Mouse (Mus musculus) liver, embryonic 15.5 days (tissue): Measurements from ENCODE around the gene Tmed6. TPM values are rescaled to one million over a fixed set of nuclear protein-coding genes. Genes with fewer than 3 reads are reported as not detected.
"Not testable (repeated sequence)": the region's sequence is repeated elsewhere in the genome, so short reads cannot be mapped to it uniquely, and the experiment has no call there.

ENCODE experiments used
- ATAC-seq: fragments of 200-750 bp; cut with Nextera tagmentation; 2 replicates; pipeline ENCODE4 v1.8.0; 2017; ENCODE audit warnings: moderate number of reproducible peaks, mild to moderate bottlenecking, moderate library complexity; ENCODE audit not compliant: insufficient read depth
- H3K27ac ChIP-seq: fragments of 300-500 bp; sonication (generic); replicated peaks from 2 replicates; pipeline ENCODE4 v1.5.1; 2015; ENCODE audit warnings: mild to moderate bottlenecking, inconsistent platforms
- H3K27me3 ChIP-seq: fragments of 300-500 bp; sonication (generic); 2 replicates; pipeline ENCODE4 v1.6.1; 2015; ENCODE audit warnings: mild to moderate bottlenecking, inconsistent platforms
- H3K36me3 ChIP-seq: fragments of 300-500 bp; sonication (generic); replicated peaks from 2 replicates; pipeline ENCODE4 v1.6.1; 2015; ENCODE audit warnings: moderate library complexity, mild to moderate bottlenecking, inconsistent platforms
- H3K4me1 ChIP-seq: fragments of 300-500 bp; sonication (generic); replicated peaks from 2 replicates; pipeline ENCODE4 v1.6.1; 2015; ENCODE audit warnings: inconsistent platforms
- H3K4me2 ChIP-seq: fragments of 300-500 bp; sonication (generic); 2 replicates; pipeline ENCODE4 v1.6.1; 2015; ENCODE audit warnings: moderate library complexity, mild to moderate bottlenecking, inconsistent platforms
- H3K4me3 ChIP-seq: fragments of 300-500 bp; sonication (generic); replicated peaks from 2 replicates; pipeline ENCODE4 v1.5.1; 2015; ENCODE audit warnings: mild to moderate bottlenecking, inconsistent platforms
- H3K9ac ChIP-seq: fragments of 300-500 bp; sonication (generic); 2 replicates; pipeline ENCODE4 v1.6.1; 2015; ENCODE audit warnings: moderate library complexity, mild to moderate bottlenecking, inconsistent platforms
- H3K9me3 ChIP-seq: fragments of 300-500 bp; sonication (generic); replicated peaks from 2 replicates; pipeline ENCODE4 v1.6.1; 2016; ENCODE audit warnings: inconsistent platforms
- WGBS: fragments of 180-500 bp; shearing (Covaris S2); methylation state at CpG from one replicate; pipeline ENCODE4 v1.1.7; 2015; ENCODE audit warnings: mixed read lengths; ENCODE audit not compliant: insufficient replicate concordance; 5-methylcytosine and 5-hydroxymethylcytosine counted together
- polyA plus RNA-seq: library from polyadenylated mRNA; unstranded; fragments of >200 nt; fragmentation: Nextera tagmentation; extraction: Ambion mirVana; gene quantifications from 2 replicates; pipeline ENCODE4 v1.2.1, GENCODE M21; 2015

Tmed6 gene
- polyA plus RNA-seq, 1 experiment from 2014 or later, result 4.1 TPM

DNA sequence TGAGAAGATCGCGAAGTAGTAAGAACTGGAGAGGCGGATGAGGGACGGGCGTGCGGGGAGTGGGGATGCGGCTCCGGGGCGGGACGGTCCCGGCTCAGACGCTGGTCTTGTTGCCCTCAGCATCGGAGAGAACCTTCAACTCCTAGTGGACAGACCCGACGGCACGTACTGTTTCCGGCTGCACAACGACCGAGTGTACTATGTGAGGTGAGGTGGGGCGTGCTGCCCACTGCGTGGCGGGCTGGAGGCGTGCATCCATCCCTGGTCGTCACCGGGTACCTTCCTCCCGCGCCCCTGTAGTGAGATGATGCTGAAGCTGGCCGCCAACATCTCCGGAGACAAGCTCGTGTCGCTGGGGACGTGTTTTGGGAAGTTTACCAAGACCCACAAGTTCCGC is 8.5 kb downstream of the Tmed6 start:
- Histone ChIP-seq H3K4me2 (peak overlapping the region; percentile 81), H3K27me3 (no peaks in the 10 kb centered on the region), H3K4me3 (peak overlapping the region; percentile 100), H3K9ac (peak overlapping the region; percentile 60), H3K4me1 (peaks cover 32% of the 10 kb centered on the region), H3K36me3 (peaks cover 44% of the 10 kb centered on the region), H3K27ac (peak overlapping the region; percentile 89), H3K9me3 (no peaks in the 10 kb centered on the region)
- peak; percentile 40 for ATAC-seq
- WGBS, result under 1% methylated on average over 33 of the region's 33 CpGs

DNA sequence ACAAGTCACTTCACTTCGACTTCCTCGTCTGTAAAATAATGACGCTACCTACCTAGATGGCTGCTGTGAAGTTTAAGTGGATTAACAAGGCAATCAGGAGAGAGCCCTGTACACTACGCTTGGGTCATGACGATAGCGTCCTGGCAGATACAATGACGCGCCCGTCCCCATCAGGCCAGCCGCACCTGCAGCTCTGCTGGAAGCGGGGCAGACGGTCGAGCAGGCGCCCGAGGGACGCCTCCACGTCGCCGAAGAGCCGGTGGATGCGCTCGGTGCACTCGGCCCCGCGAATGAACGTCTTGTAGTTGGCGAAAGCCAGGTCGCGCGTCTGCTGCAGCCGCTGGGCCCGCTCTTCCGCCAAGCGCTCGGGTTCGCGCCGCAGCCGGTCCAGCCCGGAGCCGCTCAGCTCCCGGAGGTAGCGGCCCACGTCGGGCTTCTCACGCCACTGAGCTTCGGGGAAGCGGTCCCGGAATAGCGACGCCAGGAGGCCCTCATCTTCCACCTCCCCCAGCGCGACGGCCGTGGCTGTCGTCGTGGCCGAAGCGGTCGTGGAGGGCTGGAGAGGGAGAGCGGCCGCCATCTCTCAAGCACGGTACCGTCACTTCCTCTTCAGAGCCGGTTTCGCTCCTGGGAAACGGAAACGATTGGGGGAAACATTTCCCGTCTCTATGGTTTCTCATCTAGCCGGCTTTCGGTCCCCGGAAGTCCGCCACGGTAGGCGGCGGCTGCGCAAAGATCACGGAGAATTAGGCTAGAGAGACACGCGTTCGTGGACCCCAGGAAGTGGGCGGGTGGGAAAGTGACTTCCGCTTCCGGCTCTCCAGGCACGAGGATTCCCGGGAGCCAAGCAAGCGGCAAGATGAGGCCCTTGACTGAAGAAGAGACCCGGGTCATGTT is 9.1 kb downstream of the Tmed6 start, which contains the start of the genes Cog8 and Nip7:
Gene Cog8, minus strand, starts transcription at position 614 of the 897 bp plus-strand sequence.
Gene Nip7, plus strand, starts transcription at position 802 of the 897 bp plus-strand sequence.
- WGBS, result under 1% methylated on average over 88 of the region's 88 CpGs
- Histone ChIP-seq H3K4me3 (peak within 1 kb of the TSS; percentile 100), H3K27ac (peak within 1 kb of the TSS; percentile 89), H3K27me3 (no peaks in the 10 kb centered on the region), H3K9me3 (no peaks in the 10 kb centered on the region), H3K4me2 (peak within 1 kb of the TSS; percentile 81), H3K4me1 (peaks cover 32% of the 10 kb centered on the region), H3K9ac (peak within 1 kb of the TSS; percentile 88), H3K36me3 (peaks cover 50% of the 10 kb centered on the region)
- ATAC-seq, result peak; percentile 90

DNA sequence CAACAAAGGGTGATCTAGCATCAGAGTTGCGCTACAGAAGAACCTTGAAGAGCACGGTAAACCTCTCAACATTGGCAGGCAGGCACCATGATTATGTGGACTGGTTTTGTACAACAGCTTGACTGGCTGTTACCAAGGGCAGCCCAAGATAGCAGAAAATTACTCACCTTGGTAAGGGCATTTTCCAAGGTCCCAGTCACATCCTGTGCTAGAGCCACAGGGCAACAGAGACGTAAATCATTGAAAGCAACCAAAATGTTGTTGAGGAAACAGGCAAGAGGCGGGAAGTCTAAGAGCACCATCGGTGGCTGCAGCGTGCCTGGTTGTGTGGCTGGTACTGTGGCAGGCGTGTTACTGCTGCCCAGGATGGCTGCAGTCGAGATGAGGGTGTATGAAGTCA is 13.4 kb downstream of the Tmed6 start:
- no peak overlapping the region for H3K9ac ChIP-seq
- ATAC-seq, result no peak
- H3K27ac ChIP-seq, result no peak overlapping the region
- WGBS, result 87% methylated on average over 8 of the region's 8 CpGs
- H3K4me1 ChIP-seq, result peaks cover 45% of the 10 kb centered on the region
- H3K4me2 ChIP-seq, result no peak overlapping the region
- H3K27me3 ChIP-seq, result no peaks in the 10 kb centered on the region
- H3K9me3 ChIP-seq, result no peaks in the 10 kb centered on the region
- peaks cover 63% of the 10 kb centered on the region for H3K36me3 ChIP-seq
- no peak overlapping the region for H3K4me3 ChIP-seq

DNA sequence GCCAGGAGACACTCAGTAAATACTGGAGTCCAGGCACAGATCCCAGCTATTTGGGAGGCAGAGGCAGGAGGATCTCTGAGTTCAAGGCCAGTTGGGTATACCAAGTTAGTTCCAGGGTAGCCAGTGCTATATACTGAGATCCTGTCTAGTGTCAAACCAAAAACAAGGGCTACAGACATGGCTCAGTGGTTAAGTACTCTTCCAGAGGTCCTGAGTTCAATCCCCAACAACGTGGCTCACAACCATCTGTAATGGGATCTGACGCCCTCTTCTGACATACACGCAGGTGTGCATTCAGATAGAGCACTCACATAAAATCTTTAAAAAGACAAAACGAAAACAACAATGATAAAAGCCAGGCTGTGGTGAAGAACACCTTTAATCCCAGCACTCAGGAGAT is 16.0 kb downstream of the Tmed6 start:
- Histone ChIP-seq H3K4me3 (peak overlapping the region; percentile 73; the same call in 1 of the 2 replicates), H3K4me2 (peak overlapping the region; percentile 90), H3K9me3 (no peaks in the 10 kb centered on the region), H3K9ac (no peak overlapping the region), H3K27me3 (no peaks in the 10 kb centered on the region), H3K36me3 (peaks cover 82% of the 10 kb centered on the region), H3K4me1 (peaks cover 32% of the 10 kb centered on the region), H3K27ac (peak overlapping the region; percentile 83; the same call in 1 of the 2 replicates)
- 75% methylated on average over 4 of the region's 4 CpGs for WGBS
- ATAC-seq, result no peak

DNA sequence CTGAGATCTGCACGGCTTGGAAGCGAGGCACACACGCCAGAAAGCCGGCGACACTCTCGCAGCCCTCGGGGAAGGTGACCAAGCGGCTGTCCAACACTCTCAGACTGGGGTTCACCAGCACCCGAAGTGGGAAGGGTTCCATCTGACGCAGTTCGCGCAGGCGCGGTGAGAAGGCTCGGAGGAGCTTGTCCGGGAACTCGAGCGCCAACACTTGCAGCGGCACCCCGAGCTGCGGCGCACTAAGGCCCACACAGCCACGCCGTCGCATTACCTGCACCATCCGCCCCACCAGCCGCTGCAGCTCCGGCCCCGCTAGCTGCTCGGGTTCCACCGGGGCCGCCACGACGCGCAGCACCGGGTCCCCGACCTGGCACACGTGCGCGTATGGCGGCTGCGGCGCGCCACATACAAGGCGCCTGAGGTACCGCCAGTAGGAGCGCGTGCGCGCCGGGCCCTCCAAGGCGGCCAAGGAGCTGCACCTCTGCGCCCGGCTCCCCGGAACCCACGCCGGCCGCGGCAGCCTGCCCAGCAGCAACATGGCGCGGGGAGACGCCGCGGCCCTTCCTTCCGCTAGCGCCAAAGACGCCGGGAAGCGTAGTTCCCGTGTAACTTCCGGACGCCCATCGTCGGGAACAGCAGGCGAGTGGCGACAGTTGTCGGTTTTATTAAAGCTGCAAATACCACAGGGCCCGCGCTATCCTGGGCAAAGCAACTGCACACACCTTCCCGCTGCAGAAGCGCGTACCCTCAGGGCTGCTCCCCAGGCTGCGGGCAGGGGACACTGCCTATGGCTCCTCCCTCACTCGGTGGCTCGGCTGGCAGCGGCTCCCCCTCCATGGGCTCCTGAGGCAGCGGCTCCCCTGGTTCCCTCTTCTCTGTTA is 17.1 kb downstream of the Tmed6 start, which contains the start of gene Pdf:
Gene Pdf, minus strand, starts transcription at position 554 of the 881 bp plus-strand sequence.
- H3K4me3 ChIP-seq, result peak within 1 kb of the TSS; percentile 73
- under 1% methylated on average over 87 of the region's 87 CpGs for WGBS

DNA sequence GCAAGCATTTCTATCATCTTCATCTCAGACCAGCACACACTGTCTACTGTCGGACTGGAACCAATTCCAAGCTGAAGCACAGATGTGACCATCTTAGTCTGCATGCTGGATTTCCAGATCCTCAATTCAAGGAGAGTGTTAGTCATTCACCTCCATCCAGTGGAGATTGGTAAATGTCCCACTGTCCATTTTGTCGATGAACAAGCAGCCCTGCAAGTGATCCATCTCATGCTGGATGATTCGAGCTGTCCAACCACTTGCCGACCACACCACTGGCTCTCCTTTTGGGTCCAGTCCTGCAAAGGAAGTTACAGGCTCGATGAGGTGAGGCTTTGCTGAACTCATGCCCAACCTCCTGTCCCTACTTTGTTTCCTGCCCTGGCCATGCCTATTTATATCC is 18.5 kb downstream of the Tmed6 start:
- ATAC-seq, result no peak
- Histone ChIP-seq H3K4me2 (peak overlapping the region; percentile 90), H3K9ac (no peak overlapping the region), H3K9me3 (no peaks in the 10 kb centered on the region), H3K4me3 (no peak overlapping the region), H3K27me3 (no peaks in the 10 kb centered on the region), H3K27ac (no peak overlapping the region), H3K36me3 (peaks cover 82% of the 10 kb centered on the region), H3K4me1 (peaks cover 32% of the 10 kb centered on the region)
- 65% methylated on average over 5 of the region's 5 CpGs for WGBS

More for the DNA sequence above, 17.1 kb downstream of the Tmed6 start, which contains the start of gene Pdf:
- H3K27me3 ChIP-seq, result no peaks in the 10 kb centered on the region
- peak within 1 kb of the TSS; percentile 70 for H3K9ac ChIP-seq
- peak within 1 kb of the TSS; percentile 83 for H3K27ac ChIP-seq
- no peaks in the 10 kb centered on the region for H3K9me3 ChIP-seq
- H3K36me3 ChIP-seq, result peaks cover 82% of the 10 kb centered on the region
- H3K4me2 ChIP-seq, result peak within 1 kb of the TSS; percentile 90
- peak; percentile 75 for ATAC-seq
- peaks cover 32% of the 10 kb centered on the region for H3K4me1 ChIP-seq

DNA sequence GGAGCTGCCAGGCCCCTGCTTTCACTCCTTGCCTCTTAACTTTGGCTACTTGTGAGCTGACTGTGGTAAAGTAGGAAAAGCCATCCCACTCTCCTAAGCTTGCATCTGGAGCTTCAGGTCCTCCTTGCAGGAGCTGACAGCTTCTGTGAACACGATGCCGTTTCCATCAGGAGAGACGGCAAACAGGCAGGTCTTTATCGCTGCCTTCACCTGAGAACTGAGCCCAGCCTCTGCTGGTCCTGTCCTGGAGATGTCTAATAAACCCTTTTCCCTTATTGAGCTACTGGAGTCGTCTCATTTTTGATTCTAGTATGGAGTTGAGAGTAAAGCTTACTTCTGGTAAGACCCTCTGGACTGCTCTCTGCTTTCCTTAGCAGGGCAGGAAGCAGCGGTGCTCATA is 20.0 kb downstream of the Tmed6 start:
- no peaks in the 10 kb centered on the region for H3K9me3 ChIP-seq
- no peak for ATAC-seq
- no peak overlapping the region for H3K9ac ChIP-seq
- H3K4me1 ChIP-seq, result peaks cover 32% of the 10 kb centered on the region
- no peaks in the 10 kb centered on the region for H3K27me3 ChIP-seq
- H3K4me3 ChIP-seq, result no peak overlapping the region
- H3K36me3 ChIP-seq, result peaks cover 82% of the 10 kb centered on the region
- no peak overlapping the region for H3K27ac ChIP-seq
- H3K4me2 ChIP-seq, result no peak overlapping the region
- 85% methylated on average over 6 of the region's 6 CpGs for WGBS

DNA sequence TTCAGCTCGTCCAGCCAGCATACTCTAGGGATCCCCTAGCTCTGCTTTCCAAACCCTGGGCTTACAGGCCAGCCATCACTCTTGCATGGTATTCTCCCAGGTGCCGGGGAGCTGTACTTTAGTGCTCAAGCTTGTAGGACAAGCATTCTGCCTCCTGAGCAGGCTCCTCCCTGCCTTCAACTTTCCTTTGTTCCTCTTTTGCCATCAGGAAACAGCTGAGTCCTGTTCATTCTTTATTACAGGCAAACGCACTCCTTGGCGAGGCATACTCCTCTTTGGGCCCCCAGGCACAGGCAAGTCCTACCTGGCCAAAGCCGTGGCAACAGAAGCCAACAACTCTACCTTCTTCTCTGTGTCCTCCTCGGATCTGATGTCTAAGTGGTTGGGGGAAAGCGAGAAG is 24.8 kb downstream of the Tmed6 start:
- 50% methylated on average over 7 of the region's 7 CpGs for WGBS
- H3K27ac ChIP-seq, result no peak overlapping the region
- peaks cover 78% of the 10 kb centered on the region for H3K36me3 ChIP-seq
- ATAC-seq, result no peak
- H3K4me2 ChIP-seq, result no peak overlapping the region
- no peaks in the 10 kb centered on the region for H3K4me1 ChIP-seq
- no peak overlapping the region for H3K4me3 ChIP-seq
- no peaks in the 10 kb centered on the region for H3K27me3 ChIP-seq
- H3K9me3 ChIP-seq, result no peaks in the 10 kb centered on the region
- H3K9ac ChIP-seq, result no peak overlapping the region

DNA sequence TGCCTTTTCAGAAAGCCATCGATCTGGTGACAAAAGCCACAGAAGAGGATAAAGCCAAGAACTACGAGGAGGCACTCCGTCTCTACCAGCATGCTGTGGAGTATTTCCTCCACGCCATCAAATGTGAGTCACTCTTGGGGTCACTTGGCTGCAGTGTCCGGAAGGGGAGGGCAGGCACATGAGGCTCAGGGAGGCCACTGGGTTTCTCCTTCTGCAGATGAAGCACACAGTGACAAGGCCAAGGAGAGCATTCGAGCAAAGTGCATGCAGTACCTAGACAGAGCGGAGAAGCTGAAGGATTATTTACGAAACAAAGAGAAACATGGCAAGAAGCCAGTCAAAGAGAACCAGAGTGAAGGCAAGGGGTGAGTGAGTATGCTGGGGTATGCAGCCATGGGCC is 28.8 kb downstream of the Tmed6 start:
- H3K27me3 ChIP-seq, result no peaks in the 10 kb centered on the region
- no peak overlapping the region for H3K27ac ChIP-seq
- H3K4me3 ChIP-seq, result no peak overlapping the region
- peaks cover 22% of the 10 kb centered on the region for H3K4me1 ChIP-seq
- no peak for ATAC-seq
- H3K4me2 ChIP-seq, result no peak overlapping the region
- H3K9me3 ChIP-seq, result no peaks in the 10 kb centered on the region
- H3K36me3 ChIP-seq, result peaks cover 38% of the 10 kb centered on the region
- H3K9ac ChIP-seq, result no peak overlapping the region
- WGBS, result 76% methylated on average over 8 of the region's 8 CpGs

DNA sequence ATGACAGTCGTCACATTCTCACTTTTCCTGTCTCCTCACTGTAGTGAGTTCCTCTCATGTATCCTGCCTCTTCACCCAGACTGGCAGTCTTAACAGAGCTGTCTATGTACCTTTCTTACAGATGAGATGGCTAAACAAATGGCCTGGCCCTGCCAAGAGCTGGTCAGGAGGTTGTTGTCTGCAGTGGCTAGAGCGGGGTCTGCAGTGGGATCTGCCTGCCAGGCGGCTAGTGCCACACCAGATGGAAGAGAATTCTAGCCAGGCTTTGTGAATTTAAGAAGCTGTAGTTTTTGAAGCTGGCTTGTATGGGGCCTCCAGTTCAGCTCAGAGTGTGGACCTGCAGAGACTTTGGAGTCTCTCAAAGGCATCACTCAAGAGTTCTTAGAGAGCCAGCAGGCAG is 29.8 kb downstream of the Tmed6 start:
- no peaks in the 10 kb centered on the region for H3K27me3 ChIP-seq
- no peak overlapping the region for H3K9ac ChIP-seq
- no peak for ATAC-seq
- H3K4me1 ChIP-seq, result peaks cover 27% of the 10 kb centered on the region
- H3K4me3 ChIP-seq, result no peak overlapping the region
- no peaks in the 10 kb centered on the region for H3K9me3 ChIP-seq
- peaks cover 28% of the 10 kb centered on the region for H3K36me3 ChIP-seq
- no peak overlapping the region for H3K4me2 ChIP-seq
- 77% methylated on average over 3 of the region's 3 CpGs for WGBS
- no peak overlapping the region for H3K27ac ChIP-seq

DNA sequence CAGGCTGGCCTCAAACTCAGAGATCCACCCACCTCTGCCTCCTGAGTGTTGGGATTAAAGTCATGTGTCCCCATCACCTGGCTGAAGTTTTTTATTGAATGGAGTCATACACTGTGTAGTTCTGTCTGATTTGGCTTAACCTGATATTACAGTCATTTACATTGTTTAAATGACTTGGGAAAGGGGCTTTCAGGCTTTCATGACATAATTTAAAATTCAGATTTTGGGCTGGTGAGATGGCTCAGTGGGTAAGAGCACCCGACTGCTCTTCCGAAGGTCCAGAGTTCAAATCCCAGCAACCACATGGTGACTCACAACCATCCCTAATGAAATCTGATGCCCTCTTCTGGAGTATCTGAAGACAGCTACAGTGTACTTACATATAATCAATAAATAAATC is 31.8 kb downstream of the Tmed6 start:
- 83% methylated on average over 2 of the region's 2 CpGs for WGBS
- H3K27ac ChIP-seq, H3K4me2 ChIP-seq, H3K4me3 ChIP-seq, H3K27me3 ChIP-seq, H3K9ac ChIP-seq, ATAC-seq, H3K9me3 ChIP-seq, H3K36me3 ChIP-seq: not testable (repeated sequence)
- H3K4me1 ChIP-seq, result peaks cover 36% of the 10 kb centered on the region
